ENCODE assay signal across 26 mouse cellular contexts in genomic region chr11:94230244-94230643, GRCm38 (mm10). TPM values are rescaled to one million over a fixed set of nuclear protein-coding genes. Genes with fewer than 3 reads are reported as not detected.
DNase-seq lines count a peak whose midpoint lies in the region; ATAC-seq and TF ChIP-seq lines count a peak whose summit lies in the region.
"Had no signal": no experiment of that assay in that cellular context is flagged by ENCODE, and none has a peak within 500 bp of the region (broad histone marks: within the 10 kb centered on the region; RNA-seq: fewer than 3 reads in every experiment).

No protein-coding gene starts in this region.

- DNase-seq in heart, embryonic 10.5 days (ENCODE audit: low spot score) = no peak
- no peak for DNase-seq in heart, adult 11 months
- DNase-seq in heart, postnatal 0 days (ENCODE audit: low spot score) = no peak
- no peak for DNase-seq in heart, postnatal 4 days
- DNase-seq in lung, postnatal 25 days (ENCODE audit: low spot score) = no peak
- no peak for DNase-seq in layer of hippocampus, adult 18-20 months (ENCODE audit: low spot score in 2 of 2)
- DNase-seq: adrenal gland, adult 8-10 months; kidney, adult 9 months; kidney, postnatal 4 days; lung, adult 2 months; lung, postnatal 36 days; right cerebral cortex, postnatal 25 days; thymus, adult 2 months had no signal

- H3K27me3 ChIP-seq in heart, embryonic 10.5 days (ENCODE audit: insufficient read depth, poor library complexity, severe bottlenecking) = no peaks in the 10 kb centered on the region
- no peaks in the 10 kb centered on the region for H3K27me3 ChIP-seq in heart, postnatal 0 days (ENCODE audit: control insufficient read depth, insufficient read depth, low read length)
- H3K27me3 ChIP-seq in liver, embryonic 12.5 days (replicated peaks) = peaks cover 8% of the 10 kb centered on the region; the same call in 1 of the 2 replicates
- H3K27me3 ChIP-seq: hindbrain, embryonic 15.5 days; intestine, embryonic 15.5 days; Patski had no signal

- no peak overlapping the region for H3K4me3 ChIP-seq in heart, embryonic 10.5 days
- H3K4me3 ChIP-seq in heart, postnatal 0 days (ENCODE audit: low read depth, low read length) = no peak overlapping the region
- H3K4me3 ChIP-seq in liver, embryonic 12.5 days = no peak overlapping the region
- H3K4me3 ChIP-seq: embryonic facial prominence, embryonic 10.5 days; hindbrain, embryonic 15.5 days; intestine, embryonic 15.5 days; midbrain, embryonic 10.5 days had no signal

- peak overlapping the region; percentile 90 for H3K27ac ChIP-seq in heart, embryonic 10.5 days
- peak overlapping the region; percentile 93 for H3K27ac ChIP-seq in heart, postnatal 0 days (ENCODE audit: low read depth)
- H3K27ac ChIP-seq in liver, embryonic 12.5 days = no peak overlapping the region; the same call in 1 of the 2 replicates
- H3K27ac ChIP-seq: embryonic facial prominence, embryonic 10.5 days; hindbrain, embryonic 15.5 days; intestine, embryonic 15.5 days; midbrain, embryonic 10.5 days had no signal

- no peak overlapping the region for H3K4me2 ChIP-seq in heart, postnatal 0 days (ENCODE audit: low read depth, low read length)
- peak overlapping the region; percentile 33 for H3K4me2 ChIP-seq in liver, embryonic 12.5 days
- H3K4me2 ChIP-seq: hindbrain, embryonic 15.5 days; intestine, embryonic 15.5 days had no signal

- ATAC-seq in heart, postnatal 0 days (ENCODE audit: insufficient read depth, low read depth) = no peak
- peak; percentile 69 for ATAC-seq in liver, embryonic 12.5 days
- ATAC-seq: intestine, embryonic 15.5 days; Patski had no signal

- no peaks in the 10 kb centered on the region for H3K36me3 ChIP-seq in heart, embryonic 10.5 days
- no peaks in the 10 kb centered on the region for H3K36me3 ChIP-seq in heart, postnatal 0 days (replicated peaks; ENCODE audit: control insufficient read depth, insufficient read depth, low read length)
- H3K36me3 ChIP-seq in liver, embryonic 12.5 days = no peaks in the 10 kb centered on the region
- H3K36me3 ChIP-seq: embryonic facial prominence, embryonic 10.5 days; hindbrain, embryonic 15.5 days; intestine, embryonic 15.5 days; midbrain, embryonic 10.5 days had no signal

- no peaks in the 10 kb centered on the region for H3K9me3 ChIP-seq in heart, embryonic 10.5 days
- no peaks in the 10 kb centered on the region for H3K9me3 ChIP-seq in heart, postnatal 0 days (replicated peaks; ENCODE audit: control insufficient read depth, low read length)
- no peaks in the 10 kb centered on the region for H3K9me3 ChIP-seq in liver, embryonic 12.5 days (replicated peaks)
- H3K9me3 ChIP-seq: embryonic facial prominence, embryonic 10.5 days; hindbrain, embryonic 15.5 days; intestine, embryonic 15.5 days; midbrain, embryonic 10.5 days had no signal

- TF ChIP-seq EP300 in heart, postnatal 0 days (IDR thresholded peaks at IDR 0.05; ENCODE audit: low read depth) = no peak

- TF ChIP-seq CTCF in heart, postnatal 0 days (IDR thresholded peaks at IDR 0.05; ENCODE audit: low read depth) = no peak

- H3K4me1 ChIP-seq in heart, embryonic 10.5 days = peaks cover 68% of the 10 kb centered on the region
- H3K4me1 ChIP-seq in heart, postnatal 0 days (ENCODE audit: control insufficient read depth, insufficient read depth) = peaks cover 60% of the 10 kb centered on the region
- H3K4me1 ChIP-seq in liver, embryonic 12.5 days = peaks cover 59% of the 10 kb centered on the region

- 0 out of 2 replicates have a peak overlapping the region, but pooled peaks have one; percentile 23 for H3K9ac ChIP-seq in heart, postnatal 0 days (replicated peaks; ENCODE audit: low read depth, low read length)
- H3K9ac ChIP-seq in liver, embryonic 12.5 days = no peak overlapping the region
- H3K9ac ChIP-seq: hindbrain, embryonic 15.5 days; intestine, embryonic 15.5 days had no signal

- WGBS in heart, embryonic 10.5 days = 25% methylated on average over 8 of the region's 8 CpGs
- 24% methylated on average over 8 of the region's 8 CpGs for WGBS in heart, postnatal 0 days
- 35% methylated on average over 8 of the region's 8 CpGs for WGBS in liver, embryonic 12.5 days (ENCODE audit: insufficient replicate concordance)

RNA-seq across cellular contexts. Expression of gene Wfikkn2, which starts 15.6 kb away (rescaled TPM):
- polyA plus RNA-seq in heart, embryonic 10.5 days (2016; fragmentation: Nextera tagmentation; extraction: Ambion mirVana) = 0.59 and 1.7 TPM in 2 replicates
- 0.76 and 2.7 TPM in 2 replicates for total RNA-seq in heart, postnatal 0 days (2014; rRNA removed; ENCODE audit: low replicate concordance)
- polyA plus RNA-seq in heart, postnatal 0 days (2015; fragmentation: Nextera tagmentation; extraction: Ambion mirVana) = 1.6 and 1.7 TPM in 2 replicates
- 1 to 10 TPM; 2.0 TPM for total RNA-seq in heart, postnatal 4 days (2021)
- 0.31 and 0.44 TPM in 2 replicates for polyA plus RNA-seq in liver, embryonic 12.5 days (2016; fragmentation: Nextera tagmentation; extraction: Ambion mirVana)
- under 1 TPM; 0.68 to 0.77 TPM for total RNA-seq in layer of hippocampus, adult 18-20 months (2021)
- total RNA-seq: granulocyte monocyte progenitor cell, adult 5-6 weeks had no signal

RNA-seq across cellular contexts. Expression of gene Tob1, which starts 19.0 kb away (rescaled TPM):
- polyA plus RNA-seq in heart, embryonic 10.5 days (2016; fragmentation: Nextera tagmentation; extraction: Ambion mirVana) = 18.5 and 21.7 TPM in 2 replicates
- total RNA-seq in heart, postnatal 0 days (2014; rRNA removed; ENCODE audit: low replicate concordance) = 20.3 and 42.6 TPM in 2 replicates
- polyA plus RNA-seq in heart, postnatal 0 days (2015; fragmentation: Nextera tagmentation; extraction: Ambion mirVana) = 69.3 and 72.5 TPM in 2 replicates
- total RNA-seq in heart, postnatal 4 days (2021) = 10 to 100 TPM; 62.2 to 69.9 TPM
- 13.6 and 13.8 TPM in 2 replicates for polyA plus RNA-seq in liver, embryonic 12.5 days (2016; fragmentation: Nextera tagmentation; extraction: Ambion mirVana)
- total RNA-seq in layer of hippocampus, adult 18-20 months (2021) = 10 to 100 TPM; 46.3 to 48.6 TPM

RNA-seq across cellular contexts. Expression of gene Gm21885, which starts 51.4 kb away (rescaled TPM):
- polyA plus RNA-seq in heart, embryonic 10.5 days (2016; fragmentation: Nextera tagmentation; extraction: Ambion mirVana) = 0.18 TPM in 1 of 2 replicates, not detected in the other
- not detected in 2 replicates for total RNA-seq in heart, postnatal 0 days (2014; rRNA removed; ENCODE audit: low replicate concordance)
- polyA plus RNA-seq in heart, postnatal 0 days (2015; fragmentation: Nextera tagmentation; extraction: Ambion mirVana) = 0.15 and 0.30 TPM in 2 replicates
- total RNA-seq in heart, postnatal 4 days (2021) = not detected
- 0.29 TPM in 1 of 2 replicates, not detected in the other for polyA plus RNA-seq in liver, embryonic 12.5 days (2016; fragmentation: Nextera tagmentation; extraction: Ambion mirVana)
- not detected for total RNA-seq in layer of hippocampus, adult 18-20 months (2021)
- total RNA-seq: adrenal gland, adult 8-10 months; common myeloid progenitor, adult 5-6 weeks; gastrocnemius, adult 18-20 months; granulocyte monocyte progenitor cell, adult 5-6 weeks; layer of hippocampus, postnatal 14 days; midbrain, postnatal 0 days had no signal
- polyA plus RNA-seq: C2C12; lung, adult 2 months; midbrain, embryonic 10.5 days; midbrain, postnatal 0 days; Patski; spleen, adult 2 months; thymus, adult 2 months had no signal
